Mouse (Mus musculus) adrenal gland, postnatal 4 days (tissue): ENCODE measurements around the gene Nde1. TPM values are rescaled to one million over a fixed set of nuclear protein-coding genes. Genes with fewer than 3 reads are reported as not detected.
"Not testable (repeated sequence)": the region's sequence is repeated elsewhere in the genome, so short reads cannot be mapped to it uniquely, and the experiment has no call there.

Experiments
- DNase-seq, 2 experiments: peaks; one replicate each; pipeline ENCODE4 v3.0.0; 2021 to 2022; ENCODE audit warnings: low spot score in 2 of 2, mixed read lengths in 2 of 2
- long read RNA-seq, 2 experiments: library from polyadenylated mRNA; stranded (forward); transcript quantifications; one replicate each; pipeline ENCODE4 v2.0.0; 2021
- total RNA-seq, 2 experiments: library from RNA; stranded (reverse); gene quantifications; 2 replicates each; pipeline ENCODE4 v1.2.3; 2021

Nde1 gene
- 10 to 100 TPM; 46.9 to 47.8 TPM for total RNA-seq
- long read RNA-seq, experiment 1, transcript Nde1-201 (9 exons, 2,287 nt): major isoform, 21 of 32 reads
- long read RNA-seq, experiment 1, partial matches to known transcripts: 5 of 32 reads
- long read RNA-seq, experiment 1, other reads (novel, unspliced or antisense): 4 of 32 reads
- long read RNA-seq, experiment 2, transcript Nde1-201 (9 exons, 2,287 nt): major isoform, 64 of 99 reads
- long read RNA-seq, experiment 2, partial matches to known transcripts: 15 of 99 reads
- long read RNA-seq, experiment 2, other reads (novel, unspliced or antisense): 14 of 99 reads

DNA sequence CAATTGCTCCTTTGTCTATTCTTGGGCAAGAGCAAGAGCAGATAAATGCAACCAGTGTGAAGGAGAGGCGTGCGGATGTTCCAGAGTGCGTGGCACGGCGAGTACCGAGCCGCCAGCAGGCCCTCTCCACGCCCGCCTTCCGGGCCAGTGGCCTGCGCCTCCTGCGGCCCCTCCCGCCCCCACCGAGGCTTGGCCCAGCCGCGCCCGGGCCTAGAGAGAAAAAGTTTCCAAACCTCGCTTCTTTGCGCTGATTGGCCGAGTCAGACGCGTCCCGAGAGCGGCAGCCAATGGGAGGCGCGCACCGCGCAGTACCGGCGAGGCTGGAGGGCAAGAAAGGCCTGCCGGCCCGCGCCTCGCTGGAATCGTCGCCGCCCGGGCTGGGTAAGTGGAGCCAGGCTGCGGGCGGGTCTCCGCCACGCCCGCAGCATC, at the start of gene Nde1, which contains the start of gene Marf1:
Gene Nde1, plus strand, starts transcription at position 288 of the 429 bp plus-strand sequence.
Gene Marf1, minus strand, starts transcription at position 364 of the 429 bp plus-strand sequence.
- peak; percentile 85 to 87 for DNase-seq

DNA sequence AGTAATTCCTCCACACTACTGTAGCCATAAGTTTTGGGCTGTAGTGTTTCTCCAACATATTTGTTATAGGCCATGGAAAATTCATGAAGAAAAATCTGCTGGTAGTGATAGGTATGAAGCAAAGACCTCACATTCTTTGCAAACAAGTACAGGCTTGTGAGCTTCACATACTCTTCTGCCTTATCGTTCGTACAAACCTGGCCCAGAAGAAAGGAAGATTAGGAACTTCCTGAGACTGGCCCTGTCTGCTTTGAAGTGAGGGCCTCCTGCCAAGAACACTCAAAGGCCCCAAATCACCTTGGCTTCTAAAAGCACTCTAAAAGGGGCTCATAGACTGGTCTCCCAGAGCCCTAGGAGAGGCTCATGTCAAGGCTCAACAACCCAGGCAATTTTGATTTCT, 45.8 kb upstream of the Nde1 start:
- DNase-seq: no peak

DNA sequence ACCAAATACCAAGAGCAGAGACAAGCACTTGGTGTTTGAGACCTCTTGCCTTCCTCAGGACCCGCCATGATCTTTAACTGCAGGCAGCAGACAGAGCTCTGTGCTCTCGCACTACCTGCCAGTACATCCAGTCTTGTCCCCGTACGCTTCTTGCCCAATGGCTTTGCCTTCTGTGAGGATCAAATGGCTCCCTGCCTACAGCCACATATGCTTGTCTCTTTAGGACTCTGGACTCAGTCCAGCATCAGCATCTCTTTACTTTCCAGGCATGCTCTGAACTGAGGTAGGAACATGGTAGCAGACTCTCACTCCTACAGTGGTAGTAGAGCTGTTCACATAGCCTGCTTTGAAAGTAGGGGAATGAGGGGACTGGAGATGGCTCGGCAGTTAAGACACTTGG, 42.1 kb upstream of the Nde1 start:
- DNase-seq: no peak

DNA sequence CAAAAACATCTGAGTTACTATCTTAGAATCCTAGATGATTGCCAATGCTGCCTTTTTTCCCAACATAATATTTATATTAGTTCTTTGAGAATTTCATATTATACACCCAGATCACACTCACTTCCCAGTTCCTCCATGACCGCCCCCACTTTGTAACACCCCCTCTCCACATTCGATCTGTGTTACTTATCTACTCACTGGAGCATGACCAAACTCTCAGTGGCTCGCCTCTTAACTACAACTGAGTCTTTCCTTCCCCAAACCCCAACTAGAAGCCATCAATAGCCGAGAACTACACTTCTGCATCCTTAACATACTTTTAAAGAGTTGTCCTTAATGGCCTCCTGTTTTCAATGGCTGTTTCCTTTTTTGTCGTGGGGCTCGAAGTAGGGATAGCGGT, 41.5 kb upstream of the Nde1 start:
- no peak for DNase-seq

DNA sequence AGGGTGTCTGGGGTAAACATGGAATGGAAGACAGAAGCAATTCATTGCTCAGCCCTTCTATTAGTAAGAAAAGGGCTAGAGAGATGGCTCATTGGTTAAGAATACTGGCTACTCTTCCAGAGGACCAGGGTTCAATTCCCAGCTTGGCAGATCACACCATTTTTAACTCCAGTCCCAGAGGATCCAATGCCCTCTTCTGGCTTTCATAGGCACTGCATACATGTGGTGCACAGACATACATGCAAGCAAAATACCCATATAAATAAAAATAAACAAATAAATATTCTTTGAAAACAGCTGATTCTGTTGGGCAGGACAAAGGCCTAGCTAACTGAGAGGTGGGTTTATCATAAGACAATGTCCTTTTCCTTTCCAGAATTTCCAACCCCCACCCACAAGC, 40.5 kb upstream of the Nde1 start:
- DNase-seq: no peak

DNA sequence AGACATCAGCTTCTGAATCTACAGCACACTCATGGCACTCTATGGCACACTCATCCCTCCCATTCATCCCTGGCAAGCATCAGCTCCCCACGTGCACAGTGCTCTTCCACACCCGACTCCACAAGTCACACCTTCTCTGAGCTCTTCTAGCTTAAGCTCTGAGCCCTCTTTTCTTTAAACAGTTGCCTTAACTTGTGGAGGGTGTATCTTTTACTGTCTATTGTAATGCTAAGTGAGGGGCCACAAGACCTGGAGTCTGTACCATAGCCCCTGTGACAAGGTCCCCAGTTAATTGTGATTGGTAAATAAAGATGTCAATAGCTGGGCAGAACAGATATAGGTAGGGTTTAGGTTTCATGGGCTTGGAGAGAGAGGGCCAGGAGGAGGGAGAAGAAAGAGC, 39.2 kb upstream of the Nde1 start:
- DNase-seq: no peak

DNA sequence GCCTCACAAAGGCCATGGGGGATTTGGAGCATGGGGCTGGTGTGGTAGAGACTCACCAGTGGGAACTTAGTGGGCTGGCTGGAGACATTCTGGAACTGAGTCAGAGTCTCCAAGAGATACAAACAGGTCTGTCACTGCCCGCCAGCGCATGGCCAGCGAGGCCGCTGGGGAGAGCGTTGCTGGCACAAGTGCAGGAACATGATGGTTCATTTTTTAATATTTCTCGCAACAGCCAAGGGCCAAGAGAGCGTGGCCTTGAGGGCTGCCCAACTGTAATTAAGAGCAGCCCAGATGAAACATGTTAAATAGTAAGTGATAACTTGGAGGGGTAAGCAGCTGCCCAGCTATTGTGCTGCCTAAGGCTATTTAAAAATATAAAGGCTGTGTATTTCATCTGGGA, 38.4 kb upstream of the Nde1 start:
- peak in 1 of 2 experiments; percentile 33 for DNase-seq

DNA sequence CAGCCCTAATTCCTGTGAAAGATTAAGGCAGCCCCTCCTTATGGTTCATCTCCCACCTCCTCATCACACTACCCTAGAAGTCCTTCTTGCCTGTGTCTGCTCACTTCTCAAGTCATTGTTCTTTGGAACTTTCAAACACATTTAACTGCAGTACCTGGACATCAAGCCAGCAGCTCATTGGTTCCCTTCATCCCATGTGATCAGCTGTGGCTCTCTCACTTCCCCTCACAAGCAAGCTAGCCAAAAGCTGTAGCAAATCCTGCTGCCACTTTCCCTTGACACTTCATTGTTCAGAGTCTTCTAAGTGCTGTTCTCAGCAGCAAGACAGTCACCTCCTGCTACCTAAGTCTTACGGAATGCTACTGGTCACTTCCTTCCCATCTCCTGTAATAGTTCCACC, 37.8 kb upstream of the Nde1 start:
- no peak for DNase-seq

DNA sequence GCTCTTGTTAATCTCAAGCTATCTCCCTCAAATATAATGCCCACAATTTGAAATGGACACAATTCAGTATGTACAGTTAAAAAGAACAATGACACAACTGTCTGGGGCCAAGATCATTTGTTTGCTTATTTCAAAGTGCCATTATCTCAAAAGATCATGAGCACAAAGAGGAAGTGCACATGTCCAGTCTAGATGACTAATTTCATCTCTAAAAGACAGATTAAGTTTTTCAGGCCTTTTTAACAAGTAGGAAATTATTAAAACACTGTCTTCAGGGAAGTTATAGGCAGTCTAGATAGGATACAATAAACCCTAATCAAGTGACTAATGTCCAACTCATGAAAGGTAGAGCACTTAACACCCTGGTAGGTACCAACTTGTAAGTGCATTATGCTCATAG, 34.1 kb upstream of the Nde1 start:
- DNase-seq: no peak

DNA sequence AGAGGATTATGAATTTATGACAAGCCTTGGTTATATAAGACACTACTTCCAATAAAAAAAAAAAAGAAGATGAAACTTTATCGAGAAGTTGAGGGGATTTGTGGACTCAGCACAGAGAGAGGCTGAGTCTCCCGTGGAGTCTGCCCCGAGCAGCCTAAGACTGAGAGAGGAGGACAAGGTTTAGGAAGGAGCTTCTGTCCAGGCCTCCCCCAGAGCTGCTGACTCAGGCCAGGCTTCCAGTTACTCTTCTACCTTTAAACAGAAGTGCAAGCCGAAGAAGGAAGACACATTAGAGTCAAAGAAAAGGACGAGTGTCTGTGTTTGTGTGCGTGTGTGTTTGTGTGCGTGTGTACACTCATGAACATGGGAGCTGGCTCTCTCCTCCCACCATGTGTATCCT, 32.3 kb upstream of the Nde1 start:
- DNase-seq: no peak

DNA sequence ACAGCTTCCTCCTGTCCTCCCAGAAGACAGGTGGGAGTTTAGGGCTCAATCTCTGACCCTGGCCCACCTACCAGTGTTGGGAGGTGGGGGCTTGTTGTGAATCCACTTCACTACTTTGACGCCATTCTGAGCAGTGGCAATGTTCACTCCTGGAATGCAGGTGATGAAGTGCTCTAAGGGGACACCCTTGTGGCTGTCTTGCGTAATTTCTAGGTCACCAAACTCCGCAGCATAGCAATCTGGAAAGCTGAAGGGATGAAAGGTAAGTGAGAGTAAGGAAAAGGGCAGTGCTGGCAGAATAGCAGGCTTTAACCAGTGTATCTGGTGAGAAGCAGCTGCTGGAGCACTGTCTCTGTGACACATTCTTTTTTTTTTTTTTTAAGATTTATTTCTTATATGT, 31.7 kb upstream of the Nde1 start:
- DNase-seq: no peak

DNA sequence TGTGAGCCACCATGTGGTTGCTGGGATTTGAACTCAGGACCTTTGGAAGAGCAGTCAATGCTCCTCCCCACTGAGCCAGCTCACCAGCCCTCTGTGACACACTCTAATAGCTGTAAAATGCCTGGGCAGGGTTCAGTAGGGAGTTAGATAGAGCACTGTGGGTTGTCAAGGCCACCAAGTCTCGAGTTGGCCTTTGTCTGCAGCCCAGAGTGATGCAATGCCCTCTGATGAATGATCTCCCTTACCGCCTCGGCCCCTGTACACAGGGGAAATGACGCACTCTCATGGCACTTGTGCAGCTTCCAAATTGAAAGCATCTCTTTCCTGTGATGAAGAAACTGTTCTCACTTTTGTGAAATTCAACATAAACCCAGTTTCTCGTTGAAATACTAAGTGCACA, 31.2 kb upstream of the Nde1 start:
- peak in 1 of 2 experiments; percentile 48 for DNase-seq

DNA sequence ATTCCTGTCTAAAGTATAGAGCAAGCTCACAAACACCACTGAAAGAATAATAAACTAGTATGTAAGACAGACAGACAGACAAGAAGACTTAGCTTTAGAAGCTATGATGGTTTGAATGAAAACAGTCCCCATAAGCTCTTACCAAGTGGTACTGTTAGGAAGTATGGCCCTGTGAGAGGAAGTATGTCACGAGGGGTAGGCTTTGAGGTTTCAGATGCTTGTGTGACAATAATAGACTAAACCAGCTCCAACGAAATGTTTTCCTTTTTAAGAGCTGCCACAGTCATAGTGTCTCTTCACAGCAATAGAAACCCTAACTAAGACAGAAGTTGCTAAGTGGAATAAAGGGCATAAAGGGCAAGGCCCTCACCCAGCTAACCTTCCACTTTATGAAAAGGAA, 28.1 kb upstream of the Nde1 start:
- no peak for DNase-seq

DNA sequence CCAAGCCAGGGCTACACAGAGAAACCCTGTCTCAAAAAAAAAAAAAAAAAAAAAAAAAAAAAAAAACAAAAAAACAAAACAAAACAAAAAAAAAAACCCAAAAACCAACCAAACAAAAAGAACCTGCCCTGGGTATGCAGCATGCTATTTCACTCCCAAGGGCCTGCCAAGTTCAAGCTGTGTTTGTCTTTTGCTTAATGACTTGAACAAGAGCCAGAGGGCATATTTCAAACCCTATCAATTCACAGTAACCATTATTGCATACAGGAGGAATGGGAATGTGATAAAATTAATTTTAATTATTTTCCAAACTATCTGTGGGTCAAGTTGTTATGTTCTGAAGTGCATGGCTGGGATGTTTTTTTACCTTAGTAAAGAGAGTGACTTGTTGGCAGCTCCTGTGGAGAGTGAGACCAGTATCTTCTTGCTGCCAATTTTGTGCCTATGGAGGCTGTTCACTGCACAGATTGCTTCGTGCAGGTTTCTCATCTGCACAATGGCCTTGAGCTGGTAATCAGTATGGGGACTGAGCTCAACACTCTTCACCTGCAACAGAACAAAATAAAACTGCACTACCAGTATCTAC, 25.0 kb upstream of the Nde1 start:
- no peak for DNase-seq

DNA sequence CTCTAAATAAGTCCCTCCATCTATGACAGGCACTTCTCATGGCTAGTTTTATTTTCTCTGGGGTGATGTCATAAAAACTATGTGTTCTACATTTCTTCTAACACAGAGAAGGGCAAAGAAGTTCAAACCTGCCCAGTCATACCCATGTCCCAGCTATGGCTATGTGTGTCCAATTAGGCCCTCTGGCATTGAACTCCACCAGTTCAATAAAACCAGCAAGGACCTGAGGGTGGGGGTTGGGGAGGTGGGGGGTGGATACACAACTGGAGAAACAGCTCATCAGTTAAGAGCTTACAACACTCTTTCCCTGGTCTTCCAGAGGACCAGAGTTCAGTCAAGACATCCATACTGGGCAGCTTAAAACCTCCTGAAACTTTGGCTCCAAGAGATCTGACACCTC, 24.0 kb upstream of the Nde1 start:
- no peak for DNase-seq

DNA sequence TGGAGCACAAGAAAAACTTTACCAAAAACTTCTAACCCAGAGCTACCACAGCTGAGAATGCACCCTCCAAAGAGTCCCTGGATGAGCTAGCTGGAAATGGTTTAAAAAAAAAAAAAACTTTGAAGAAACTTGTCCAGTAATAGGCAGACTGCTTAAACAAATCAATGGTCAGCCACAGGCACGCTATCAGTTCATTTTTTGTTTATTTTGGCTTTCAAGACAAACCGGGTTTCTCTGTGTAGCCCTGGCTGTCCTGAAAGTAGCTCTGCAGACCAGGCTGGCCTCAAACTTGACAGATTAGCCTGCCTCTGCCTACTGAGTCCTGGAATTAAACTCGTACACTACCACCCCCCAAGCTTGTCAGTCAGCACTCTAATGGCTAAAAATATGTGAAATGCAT, 19.8 kb upstream of the Nde1 start:
- DNase-seq: no peak

DNA sequence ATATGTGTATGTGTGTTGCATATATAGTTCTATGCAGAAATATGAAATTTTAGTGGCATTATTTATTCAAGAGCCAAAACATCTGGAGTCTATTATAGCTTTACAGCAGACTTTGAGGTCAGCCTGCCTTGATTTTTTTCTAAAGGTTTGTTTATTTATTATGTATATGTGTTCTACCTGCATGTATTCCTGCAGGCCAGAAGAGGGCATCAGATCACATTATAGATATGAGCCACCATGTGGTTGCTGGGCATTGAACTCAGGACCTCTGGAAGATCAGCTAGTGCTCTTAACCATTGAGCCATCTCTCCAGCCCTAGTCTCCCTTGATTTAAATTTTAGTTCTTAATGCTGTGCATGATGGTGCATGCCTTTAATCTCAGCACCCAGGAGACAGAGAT, 15.4 kb upstream of the Nde1 start:
- no peak for DNase-seq

DNA sequence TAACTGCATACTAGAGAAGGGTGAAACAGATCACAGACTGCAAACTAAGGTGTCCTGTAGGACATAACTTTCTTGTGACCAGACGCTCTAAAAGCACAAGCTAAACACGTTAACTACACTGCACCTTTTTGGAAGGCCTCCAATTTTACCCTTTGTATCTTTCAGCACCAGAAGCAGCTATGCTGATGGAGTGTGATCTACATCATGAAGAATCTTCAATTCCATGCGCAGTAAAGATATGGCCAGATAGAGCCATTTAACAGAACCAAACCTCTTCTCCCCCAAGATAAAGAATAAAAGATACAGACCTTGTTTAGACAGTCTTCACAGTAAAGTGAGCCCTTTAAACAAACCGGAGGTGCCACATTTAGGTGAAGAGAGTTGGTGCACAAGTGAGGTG, 11.4 kb upstream of the Nde1 start:
- DNase-seq: no peak

DNA sequence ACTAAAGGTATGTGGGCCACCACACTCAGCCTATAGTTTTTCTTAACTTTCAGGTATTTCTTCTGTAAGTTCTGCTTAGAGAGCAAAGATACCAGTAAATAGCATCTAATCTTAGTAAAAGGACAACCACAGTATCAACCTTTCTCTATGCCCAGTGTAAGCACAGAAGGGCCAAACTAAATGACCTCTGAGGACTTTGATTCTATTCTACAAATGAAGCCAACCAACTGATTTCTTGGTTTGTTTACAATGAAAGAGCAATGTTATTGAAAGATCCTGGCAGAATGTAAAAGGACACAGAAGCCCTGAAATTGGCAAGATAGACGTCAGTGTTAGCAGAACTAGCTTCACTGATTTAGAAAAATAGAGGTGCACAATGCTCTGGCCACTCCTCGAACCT, 7.4 kb upstream of the Nde1 start:
- not testable (repeated sequence) for DNase-seq

DNA sequence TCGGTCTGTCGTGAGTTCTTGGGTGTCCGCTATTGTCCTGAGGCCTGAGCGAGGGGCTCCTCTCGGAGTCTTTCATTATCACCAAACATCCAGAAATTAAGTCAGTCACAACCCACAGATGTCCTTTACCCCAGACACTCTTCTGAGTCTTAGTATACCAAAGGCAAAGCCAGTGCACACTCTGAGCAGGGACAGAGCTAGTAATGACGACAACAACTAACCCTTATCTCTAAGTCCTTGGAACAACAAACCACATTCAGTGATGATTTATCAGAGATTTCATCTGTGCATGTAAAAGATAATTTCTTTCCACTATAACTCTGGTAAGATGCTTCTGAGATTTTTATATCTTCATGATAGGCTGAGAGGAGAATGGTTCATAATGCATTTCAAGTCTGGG, 6.8 kb upstream of the Nde1 start:
- no peak for DNase-seq

DNA sequence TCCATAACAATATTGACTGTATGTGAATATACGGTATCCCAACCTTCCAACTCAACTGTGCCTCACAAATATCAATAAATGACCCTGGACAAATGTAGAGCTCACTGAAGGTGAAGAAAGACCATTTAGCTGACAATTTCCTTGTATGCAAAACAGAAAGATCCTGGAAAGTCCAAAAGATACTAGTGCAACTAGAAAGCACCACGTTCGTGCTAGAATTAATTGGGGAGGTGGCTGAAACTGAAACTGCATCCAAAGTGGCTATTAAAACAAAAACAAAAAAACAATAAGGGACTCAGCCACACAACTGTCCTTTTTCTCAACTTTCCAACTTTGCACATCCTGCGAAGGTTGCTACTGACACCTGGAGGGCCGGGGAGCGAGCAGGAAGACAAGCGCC, 4.5 kb upstream of the Nde1 start:
- DNase-seq: no peak

DNA sequence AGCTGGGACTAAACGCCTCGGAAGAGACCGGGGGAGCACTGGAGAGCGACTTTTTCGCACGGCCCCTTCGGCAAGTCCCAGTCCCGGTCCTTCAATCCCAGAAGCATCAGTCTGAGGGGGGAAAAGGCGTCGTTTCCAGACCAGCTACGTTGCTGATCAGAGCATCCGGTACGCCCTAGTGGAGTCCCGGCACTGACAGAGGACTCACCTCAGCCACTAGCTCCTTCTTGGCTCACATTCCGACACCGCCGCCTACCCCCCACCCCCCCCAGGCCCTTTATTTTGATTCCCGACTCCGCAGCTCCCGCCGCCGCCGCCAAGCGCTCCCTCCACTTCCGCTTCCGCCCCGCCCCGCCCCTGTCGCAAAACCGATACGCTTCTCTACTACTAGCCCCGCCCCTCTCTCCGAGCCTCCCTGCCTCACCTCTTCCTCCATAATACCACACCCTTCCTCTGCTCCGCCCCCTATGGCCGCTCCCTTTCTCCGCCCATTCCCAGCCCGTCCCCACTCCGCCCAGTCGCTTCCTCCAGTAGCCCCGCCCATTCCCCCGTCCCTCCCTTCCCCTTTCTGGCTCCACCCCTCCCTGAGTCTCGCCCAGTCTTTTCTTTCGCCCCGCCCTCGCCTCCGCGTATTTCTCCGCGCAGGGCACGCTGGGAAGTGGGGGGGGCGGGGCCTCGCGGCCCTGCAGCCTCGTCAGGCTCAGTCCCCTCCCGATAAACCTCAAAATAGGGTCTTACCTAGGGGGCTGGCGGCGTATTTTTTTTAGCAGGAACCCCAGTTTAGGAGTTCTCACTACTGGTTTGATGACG, 3.9 kb upstream of the Nde1 start:
- DNase-seq: peak; percentile 93 to 98
